ENCODE assay signal across 2 mouse cellular contexts in genomic region chr8:94601034-94601606, GRCm38 (mm10).
A peak's percentile ranks its signal among the peaks of the same experiment; 100 is the strongest.
TF ChIP-seq lines count a peak whose summit lies in the region.

No protein-coding gene starts in this region.

TF ChIP-seq in MEL, 35 proteins besides CTCF, POLR2A, EP300 and RAD21 (continued from another document):
- TF ChIP-seq ZMIZ1 (IDR thresholded peaks at IDR 0.05; ENCODE audit: low read depth, low read length), result 0 out of 2 replicates have a peak, but pooled peaks have one; percentile 6

TF ChIP-seq in myocyte, 11 proteins besides CTCF, POLR2A, EP300 and RAD21 (continued from another document):
- no peak for TF ChIP-seq CEBPB (IDR thresholded peaks at IDR 0.05; ENCODE audit: insufficient read depth, poor library complexity, severe bottlenecking)
TF ChIP-seq in myocyte: peak in this region for 0.
